Mouse (Mus musculus) cerebellum, postnatal 10 days (tissue): ENCODE measurements at regions not wholly inside any gene's neighbourhood (a gene's known extent, or its start where the extent isn't known, plus 50 kb on each side); places are given as distances from the start of the nearest gene placed in this dataset.

Experiments
- DNase-seq, 2 experiments: peaks; one replicate each; pipeline ENCODE4 v3.0.0; 2021; ENCODE audit warnings: mixed read lengths in 2 of 2

DNA sequence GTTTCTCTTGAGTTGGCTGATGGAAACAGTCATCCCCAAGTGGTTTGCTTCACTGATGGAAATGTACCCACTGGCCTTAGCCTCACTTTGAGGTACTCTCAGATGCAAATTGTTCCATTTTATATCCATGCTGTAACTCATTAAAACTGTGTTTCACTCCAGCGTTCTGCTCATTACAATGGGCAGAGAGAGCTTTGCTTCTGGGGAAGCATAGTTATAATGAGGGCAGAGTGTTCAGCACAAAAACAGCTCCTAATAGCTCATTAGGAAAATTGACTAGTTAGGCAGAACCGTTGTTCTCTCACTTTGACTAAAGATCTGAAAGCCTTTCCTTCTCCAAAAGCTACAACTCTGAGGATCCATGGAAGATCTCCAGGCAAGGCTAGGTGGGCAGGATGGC is 771.2 kb downstream of the Ntrk3 start:
- DNase-seq = no peak

DNA sequence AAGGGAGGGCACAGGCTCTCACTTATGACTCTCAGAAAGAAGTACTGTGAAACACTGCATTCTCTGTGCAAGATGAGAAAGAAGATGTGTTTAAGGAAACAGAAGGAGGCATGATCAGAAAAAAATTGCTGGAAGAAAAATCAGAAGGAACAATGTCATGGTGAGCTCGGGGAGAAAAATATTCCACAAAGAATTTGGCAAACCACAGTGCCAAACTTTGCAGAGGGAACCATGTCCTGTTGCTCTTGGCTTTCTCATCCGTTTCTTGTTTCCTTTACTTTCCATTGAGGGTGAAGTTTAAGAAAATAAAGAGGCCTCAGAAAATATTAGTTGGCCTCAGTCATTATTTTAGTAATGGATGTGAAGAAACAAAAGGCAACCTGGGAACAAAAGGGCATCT is 804.4 kb downstream of the Ntrk3 start:
- no peak for DNase-seq

DNA sequence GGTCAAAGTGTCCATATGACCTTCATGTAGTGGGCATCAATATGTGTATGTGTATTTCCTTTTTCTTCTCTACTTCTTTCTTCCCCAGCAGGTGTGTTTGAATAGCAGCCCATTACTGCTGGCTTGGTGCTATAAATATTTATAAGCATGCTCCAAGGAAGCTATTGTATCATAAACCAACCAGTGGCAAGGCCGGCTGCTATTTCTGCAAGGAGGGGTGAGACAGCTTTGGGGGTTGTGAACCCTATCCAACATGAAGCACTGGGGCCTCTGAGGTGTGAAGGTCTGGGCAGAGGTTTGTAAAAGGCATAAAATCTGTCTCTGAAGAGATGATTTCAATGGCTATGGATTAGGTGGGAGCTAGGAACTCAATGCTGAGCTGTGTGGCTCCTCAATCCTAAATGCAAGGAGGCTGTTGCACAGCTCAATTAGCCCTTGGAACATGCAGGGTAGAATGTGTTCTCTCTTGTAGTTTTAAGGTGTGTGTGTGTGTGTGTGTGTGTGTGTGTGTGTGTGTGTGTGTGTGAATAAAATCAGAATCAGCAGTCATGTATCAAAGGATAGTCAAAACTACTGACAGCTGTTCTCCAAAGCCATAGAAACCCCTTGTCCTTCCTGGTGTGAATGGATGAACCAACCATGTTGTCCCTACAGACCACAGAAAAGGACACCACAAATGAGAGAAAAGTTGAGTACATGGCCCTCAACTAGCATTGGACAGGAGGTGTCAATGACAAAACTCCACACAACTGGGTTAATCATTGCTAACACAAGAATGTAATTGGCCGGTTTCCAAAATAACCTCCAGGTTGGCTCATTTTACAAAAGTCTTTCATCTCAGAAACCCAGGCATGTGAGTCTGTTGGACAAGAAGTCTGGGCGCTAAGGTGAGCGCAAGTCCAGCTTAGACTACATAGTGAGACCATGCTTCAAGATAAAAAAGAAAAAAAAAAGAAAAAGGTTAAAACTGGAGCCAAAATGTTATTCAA is 809.0 kb downstream of the Ntrk3 start:
- DNase-seq = no peak

DNA sequence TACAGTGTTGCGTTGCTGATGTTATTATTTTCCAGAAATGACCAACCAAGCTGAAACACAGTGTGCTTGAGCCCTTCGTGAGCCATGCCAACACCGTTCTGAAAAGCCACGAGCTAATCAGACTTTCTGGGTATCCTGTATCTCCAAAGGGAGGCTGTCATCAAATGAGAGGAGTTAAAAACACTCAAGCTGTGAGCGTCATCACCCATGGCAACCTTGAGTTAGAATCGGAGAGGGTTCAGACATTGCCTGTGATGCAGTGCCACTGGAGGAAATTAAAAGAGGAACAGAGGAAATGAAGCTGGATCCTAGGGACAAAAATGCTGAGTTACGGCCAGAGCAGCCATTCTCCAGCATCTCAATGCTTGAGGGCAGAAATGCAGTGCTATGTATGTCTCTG is 838.6 kb downstream of the Ntrk3 start:
- DNase-seq = peak in 1 of 2 experiments; percentile 2

DNA sequence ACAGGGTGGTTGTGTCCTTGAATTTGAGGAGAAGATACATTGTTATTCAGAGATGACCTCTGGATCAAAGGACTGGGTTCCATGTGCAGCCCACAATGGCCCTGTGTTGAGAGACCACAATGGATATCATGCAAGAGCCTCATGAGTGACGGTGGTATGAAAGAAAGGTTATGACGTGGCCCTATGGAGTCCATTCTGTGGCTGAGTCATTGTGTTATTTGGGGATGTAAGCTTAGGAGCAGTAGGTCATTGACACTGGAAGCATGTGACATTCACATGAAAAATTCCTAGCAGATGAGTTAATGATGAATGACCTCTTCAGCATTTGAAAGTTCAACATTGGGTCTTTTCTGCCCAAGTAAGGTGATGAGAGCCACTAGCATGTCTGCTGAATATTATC is 849.3 kb downstream of the Ntrk3 start:
- no peak for DNase-seq

DNA sequence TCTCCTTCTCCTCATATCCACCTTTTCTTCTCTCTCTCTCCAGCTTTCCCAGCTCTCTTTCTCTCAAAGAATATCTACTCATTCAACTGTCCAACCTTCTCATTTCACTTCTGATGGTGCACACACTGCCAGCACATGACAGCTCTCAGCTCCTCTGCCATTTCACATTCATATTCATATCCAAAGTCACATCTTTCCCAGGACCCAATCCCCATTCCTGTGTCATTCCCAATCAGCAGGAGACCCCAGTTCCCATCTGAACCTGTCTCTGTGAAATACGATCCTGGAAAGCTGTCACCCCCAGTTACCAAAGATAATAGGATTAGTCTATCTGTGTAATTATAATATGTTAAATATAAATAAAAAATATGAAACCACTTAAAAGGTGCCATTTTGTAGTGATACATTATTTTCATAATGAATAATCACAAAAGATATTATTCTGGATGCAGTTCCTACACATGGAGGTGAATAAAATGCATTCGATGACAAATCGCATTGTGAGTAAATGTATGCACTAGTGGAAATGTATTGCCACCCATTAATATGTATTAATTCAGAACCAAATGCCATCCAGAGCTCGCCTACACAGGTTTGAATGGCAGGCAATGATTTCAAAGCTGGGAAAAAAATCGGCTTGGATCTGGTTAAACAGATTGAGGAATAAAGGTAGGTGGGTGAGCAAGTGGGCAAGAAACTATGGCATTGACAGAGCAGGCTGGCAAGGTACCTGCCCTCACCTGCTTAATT is 855.0 kb downstream of the Ntrk3 start:
- no peak for DNase-seq

DNA sequence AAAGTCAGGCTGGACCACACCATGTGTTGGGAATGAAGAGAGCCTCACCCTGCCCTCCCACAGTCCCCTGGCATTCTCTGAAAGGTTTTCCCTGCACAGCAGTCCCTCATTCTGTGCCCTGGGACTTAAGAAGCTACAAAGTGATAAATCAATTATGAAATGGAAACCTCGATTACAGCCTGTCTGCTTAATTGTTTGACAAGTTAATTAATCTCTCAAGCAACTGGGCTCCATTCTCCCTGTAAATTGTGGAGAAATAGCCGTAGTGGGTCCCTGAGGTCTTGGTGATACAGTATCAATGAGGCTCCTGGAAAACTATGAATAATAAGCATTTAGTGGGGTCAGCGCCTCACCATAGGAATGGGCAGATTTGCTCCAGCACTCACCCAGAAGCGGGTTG is 870.3 kb downstream of the Ntrk3 start:
- no peak for DNase-seq

DNA sequence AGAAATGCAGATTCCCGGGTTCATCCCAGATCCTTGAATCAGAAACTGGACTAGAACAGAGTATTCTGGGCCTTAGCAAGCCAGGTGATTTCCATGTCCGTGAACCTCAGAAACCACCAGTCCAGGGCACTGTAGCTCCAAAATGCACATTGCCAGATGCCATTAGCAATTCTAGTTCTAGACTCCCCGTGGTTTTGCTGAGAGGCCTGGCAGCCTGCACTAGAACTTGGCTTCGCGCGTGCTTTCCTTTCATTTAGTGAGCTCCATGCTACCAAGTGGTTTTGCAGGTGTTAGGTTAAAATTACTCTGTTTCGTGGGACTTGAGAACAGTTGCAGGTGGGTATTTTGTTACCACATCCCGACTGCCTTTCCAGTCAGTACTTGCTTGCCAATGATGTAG is 876.0 kb downstream of the Ntrk3 start:
- peak; percentile 59 to 61 for DNase-seq

DNA sequence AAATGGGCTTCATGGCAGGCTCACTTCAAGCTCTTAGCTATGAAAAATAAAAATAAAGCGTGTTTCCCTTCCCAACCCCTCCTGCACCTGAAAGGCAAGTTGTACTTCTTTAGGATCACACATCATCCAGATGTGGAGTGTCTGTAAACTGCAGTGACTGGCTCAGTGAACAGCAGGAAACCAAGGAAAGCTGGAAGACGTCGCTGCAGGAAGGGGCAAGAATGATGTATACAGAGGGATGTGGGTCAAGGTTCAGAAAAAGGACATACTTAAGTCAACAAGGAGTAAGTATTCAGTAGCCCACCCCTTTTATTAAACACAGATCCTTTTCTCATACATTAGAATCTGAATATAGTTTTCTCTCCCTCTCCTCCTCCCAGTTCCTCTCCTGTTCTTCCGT is 879.4 kb downstream of the Ntrk3 start:
- no peak for DNase-seq

DNA sequence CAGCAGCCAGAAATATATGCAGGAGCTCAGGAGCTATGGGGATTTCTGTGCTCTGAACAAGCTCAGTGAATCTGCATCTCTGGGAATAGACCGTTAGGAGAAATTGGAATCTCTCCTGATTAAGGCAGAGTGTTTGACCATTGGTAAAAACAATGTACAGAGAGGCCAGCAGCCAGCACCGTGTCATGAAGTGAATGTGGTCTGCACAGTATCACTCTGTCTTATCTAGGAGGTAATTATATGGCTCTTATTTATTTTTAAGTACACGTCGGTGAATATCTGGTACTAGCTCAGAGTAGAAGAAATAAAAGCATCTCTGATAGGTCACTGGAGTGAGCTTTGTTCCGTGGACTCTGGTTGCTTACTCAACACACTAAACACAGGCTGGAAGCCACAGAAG is 879.8 kb downstream of the Ntrk3 start:
- no peak for DNase-seq

DNA sequence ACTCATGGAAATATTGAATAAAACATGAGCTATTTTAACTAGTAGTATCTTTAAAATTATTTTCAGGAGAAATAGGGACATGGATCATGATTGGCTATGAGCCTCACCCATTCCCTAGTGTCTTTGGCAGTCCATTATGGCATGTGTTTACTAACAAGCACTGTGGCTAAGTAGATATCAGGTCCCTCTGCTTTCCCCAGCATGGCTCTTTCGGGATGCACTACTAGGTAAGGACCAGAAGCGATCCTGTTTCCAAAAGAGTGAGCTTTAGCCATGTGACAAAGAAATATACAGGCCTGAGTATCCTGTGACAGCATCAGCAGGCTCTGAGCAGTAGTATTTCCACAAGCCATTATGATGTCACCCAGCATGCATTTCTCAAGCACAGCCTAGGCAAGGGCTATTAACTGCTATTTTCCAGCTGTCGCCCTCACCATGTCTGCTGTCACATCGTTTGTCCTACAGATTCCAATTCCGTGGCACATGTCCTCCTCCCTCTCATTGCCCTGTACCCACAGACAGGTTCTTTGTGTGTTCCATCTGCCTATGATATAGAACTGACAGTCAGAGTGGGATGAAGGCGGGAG is 882.1 kb downstream of the Ntrk3 start:
- no peak for DNase-seq

DNA sequence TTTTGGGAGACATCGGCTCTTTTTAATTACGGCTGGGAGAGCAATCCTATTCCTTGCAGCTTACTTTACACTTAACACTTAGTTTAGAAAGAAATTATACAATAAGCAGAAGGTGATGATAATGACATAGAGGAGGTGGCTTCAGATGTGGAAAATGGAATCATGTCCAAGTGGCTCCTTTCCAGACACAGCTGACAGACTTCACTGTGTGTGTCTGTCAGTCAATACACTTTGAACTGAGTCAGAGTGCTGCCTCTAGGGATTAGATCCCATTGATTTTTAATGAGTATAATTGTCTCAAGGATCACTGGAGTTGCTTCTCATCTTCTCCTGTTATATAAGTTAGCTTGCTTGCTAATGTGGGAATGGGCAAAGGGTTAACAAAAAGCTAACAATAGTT is 882.7 kb downstream of the Ntrk3 start:
- DNase-seq = no peak

DNA sequence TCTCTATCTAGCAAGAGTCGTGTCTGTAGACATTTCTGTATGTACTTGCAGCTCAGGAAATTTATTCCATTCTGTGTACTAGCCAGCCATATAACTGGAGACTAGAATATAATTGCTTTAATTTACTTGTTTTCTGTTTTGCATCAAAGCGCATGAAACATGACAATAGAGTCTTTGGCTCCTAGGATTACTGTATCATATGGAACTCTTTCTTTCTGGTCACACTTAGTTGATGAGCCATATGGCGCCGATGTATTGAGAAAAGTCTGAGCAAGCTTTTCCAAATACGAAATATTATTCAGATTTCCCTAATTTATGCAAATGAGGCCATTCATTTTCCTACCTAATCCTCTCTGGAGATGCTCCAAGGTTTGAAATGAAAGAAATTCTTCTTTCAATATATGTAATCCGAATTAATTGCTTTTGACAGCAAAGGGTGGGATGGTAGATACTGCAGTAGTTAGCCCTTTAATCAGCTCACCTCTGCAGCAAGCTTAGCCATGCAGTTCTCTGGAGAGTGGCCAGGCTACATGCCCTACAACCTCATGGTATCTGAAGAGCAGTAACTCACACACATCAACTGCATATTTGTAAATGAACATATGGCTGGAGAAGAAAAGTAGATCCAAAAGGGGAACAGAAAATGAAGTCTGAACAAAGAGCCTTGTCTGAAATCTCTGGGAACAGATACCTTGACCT is 913.4 kb downstream of the Ntrk3 start:
- peak in 1 of 2 experiments; percentile 3 for DNase-seq

DNA sequence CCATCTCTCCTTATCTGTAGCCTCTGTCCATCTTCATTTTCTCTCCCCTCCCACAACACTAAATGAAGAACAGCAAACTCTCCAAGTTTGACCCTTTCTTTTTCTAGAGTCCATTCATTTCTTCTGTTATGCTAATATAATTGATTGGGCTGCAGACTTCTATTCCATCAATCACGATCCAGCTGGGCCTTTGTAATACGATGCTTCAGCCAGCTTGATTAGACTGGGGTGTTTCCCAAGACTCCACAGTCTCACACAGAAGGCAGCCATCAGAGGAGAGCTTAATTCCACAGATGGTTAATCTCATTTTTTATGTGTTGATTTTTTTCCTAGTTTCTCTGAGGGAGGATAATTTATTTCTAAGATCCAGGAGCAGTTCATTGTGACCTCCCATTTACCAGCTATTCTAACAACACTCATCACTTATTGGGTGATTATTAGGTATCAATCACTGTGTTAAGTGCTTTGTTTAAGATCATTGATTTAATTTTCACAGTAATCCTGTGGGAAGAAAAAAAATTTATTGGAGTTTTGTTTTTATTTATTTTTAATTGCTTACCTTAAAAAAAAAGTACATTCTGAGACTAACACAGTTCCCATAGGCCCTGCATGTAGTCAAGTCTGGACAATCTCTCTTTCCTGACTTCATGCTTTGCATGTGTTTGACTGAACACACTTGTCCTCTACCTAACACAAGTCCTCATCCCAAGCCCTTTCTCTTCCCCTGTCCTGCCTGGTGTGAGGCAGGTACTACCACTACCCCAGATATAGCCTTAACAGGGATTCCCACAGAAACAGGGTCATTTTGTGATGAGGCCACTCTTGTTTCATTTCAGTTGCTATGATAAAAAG is 925.5 kb downstream of the Ntrk3 start:
- DNase-seq = no peak

DNA sequence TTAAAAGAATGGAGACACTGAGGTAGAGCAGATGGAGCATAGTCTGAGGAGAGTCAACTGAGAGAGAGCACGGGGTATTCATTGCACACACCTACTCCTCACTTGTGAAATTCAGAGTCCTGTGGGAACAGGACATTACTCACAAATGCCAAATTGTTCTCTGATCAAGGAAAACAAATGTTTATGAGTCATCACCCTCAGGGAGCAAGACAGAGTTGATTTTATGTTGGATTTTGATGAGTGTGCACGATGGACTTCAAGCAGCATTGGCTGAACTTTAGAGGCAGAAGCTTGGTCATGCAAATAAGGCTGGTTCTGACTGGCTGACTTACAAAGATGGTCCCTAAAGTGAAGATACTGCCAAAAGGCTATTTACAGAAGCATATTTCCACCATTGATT is 951.0 kb downstream of the Ntrk3 start:
- no peak for DNase-seq

DNA sequence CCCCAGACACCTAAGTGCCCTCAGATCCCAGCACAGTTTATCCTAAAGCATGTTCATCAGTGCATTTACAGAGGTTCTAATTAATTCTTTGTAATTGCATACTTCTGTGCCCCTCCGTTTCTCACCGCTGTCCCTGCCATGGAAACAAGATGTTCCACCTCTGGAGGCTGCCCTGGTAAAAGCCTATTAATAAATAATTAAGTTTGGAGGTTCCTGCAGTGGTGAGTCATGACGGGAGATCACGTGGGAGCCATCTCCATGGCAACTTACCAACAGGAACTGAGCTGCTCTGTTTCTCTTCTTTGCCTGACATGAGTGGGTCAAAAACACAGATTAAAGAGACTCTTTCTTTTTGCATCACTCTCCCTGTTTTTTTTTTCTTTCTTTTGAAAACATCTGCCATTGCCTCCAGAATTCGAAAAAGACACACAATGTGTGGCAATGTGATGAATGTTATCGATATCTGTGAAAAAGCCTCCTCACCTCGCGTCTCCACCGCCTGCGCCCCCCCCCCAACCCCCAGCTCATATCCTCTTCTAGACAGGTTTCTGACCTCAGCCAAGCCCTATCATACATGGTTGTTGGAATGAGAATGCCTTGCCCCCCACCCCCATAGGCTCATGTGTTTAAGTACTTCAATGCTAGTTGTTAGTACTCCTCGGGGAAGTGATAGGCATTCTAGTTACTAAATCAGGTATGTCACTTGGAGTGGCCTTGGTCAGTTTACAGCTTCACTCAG is 965.9 kb downstream of the Ntrk3 start:
- DNase-seq = peak; percentile 17 to 34

DNA sequence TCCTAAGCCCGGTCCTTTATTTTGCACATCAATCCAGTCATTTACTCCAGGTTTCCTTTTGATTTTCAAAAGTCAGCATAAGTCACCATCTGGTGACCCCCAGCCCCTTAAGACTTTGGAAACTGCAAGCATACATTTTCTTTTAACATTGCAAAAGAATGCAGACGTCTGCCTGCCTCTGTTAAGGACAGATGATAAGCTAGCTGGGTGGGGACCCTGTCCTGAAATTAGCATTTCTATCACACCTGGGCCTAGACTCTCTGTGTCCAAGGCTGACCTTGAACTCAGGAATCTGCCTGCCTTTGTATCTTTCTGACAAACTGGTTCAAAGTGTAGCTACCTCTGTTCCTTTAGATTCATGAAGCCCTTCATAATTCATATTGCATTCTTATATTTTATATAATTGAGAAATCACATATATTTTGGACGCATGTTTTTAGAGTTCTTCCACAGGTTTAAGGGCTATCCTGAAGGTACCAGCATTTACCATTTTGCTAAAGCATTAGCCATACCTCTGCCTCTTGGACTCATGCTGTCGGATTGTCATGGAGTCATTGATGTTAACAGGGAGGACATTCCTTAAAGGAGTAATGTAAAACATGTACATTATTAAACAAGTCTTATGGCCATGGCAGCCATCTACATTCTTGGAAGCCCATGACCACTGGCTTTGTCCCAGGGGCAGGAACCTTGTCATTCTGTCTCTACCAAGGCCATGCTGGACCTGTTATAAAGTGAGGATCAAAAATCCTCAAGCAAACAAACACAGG is 998.6 kb downstream of the Ntrk3 start:
- no peak for DNase-seq
